Comparison of ENCODE assay signal across 8 mouse cellular contexts in genomic region chr8:77549121-77549706, GRCm38 (mm10). TPM values are rescaled to one million over a fixed set of nuclear protein-coding genes. Genes with fewer than 3 reads are reported as not detected.
DNase-seq lines count a peak whose midpoint lies in the region; ATAC-seq and TF ChIP-seq lines count a peak whose summit lies in the region.

TSS of gene Prmt9 (plus strand) at chr8:77549397.

- H3K36me3 ChIP-seq in G1E (replicated peaks) = peaks cover 32% of the 10 kb centered on the region
- peaks cover 12% of the 10 kb centered on the region for H3K36me3 ChIP-seq in forebrain, postnatal 0 days (ENCODE audit: insufficient read depth)
- peaks cover 27% of the 10 kb centered on the region for H3K36me3 ChIP-seq in lung, embryonic 15.5 days

- H3K4me2 ChIP-seq in forebrain, postnatal 0 days (ENCODE audit: low read depth) = peak within 1 kb of the TSS; percentile 67
- peak within 1 kb of the TSS; percentile 60 for H3K4me2 ChIP-seq in lung, embryonic 15.5 days

- WGBS in forebrain, postnatal 0 days = 2% methylated on average over 42 of the region's 42 CpGs
- WGBS in lung, embryonic 15.5 days = 3% methylated on average over 42 of the region's 42 CpGs

- peak; percentile 58; the same call in 1 of the 2 replicates for ATAC-seq in G1E (ENCODE audit: extremely low read depth, insufficient number of reproducible peaks, low FRiP score, poor library complexity, severe bottlenecking)
- peak; percentile 97 for ATAC-seq in forebrain, postnatal 0 days
- ATAC-seq in lung, embryonic 15.5 days (ENCODE audit: borderline replicate concordance, extremely low read depth, low FRiP score, low TSS enrichment) = peak; percentile 97

- no peak for TF ChIP-seq CTCF in G1E (IDR thresholded peaks at IDR 0.05; ENCODE audit: low read depth, low read length)
- no peak; the same call in 1 of the 2 replicates for TF ChIP-seq CTCF in forebrain, postnatal 0 days (IDR thresholded peaks at IDR 0.05; ENCODE audit: low read depth)

- peaks cover 37% of the 10 kb centered on the region for H3K4me1 ChIP-seq in G1E (ENCODE audit: insufficient read depth, low read depth, low read length)
- no peaks in the 10 kb centered on the region for H3K4me1 ChIP-seq in forebrain, postnatal 0 days (ENCODE audit: insufficient read depth)
- H3K4me1 ChIP-seq in lung, embryonic 15.5 days = peaks cover 4% of the 10 kb centered on the region; the same call in 1 of the 2 replicates

- H3K9me3 ChIP-seq in G1E (replicated peaks) = peaks cover 13% of the 10 kb centered on the region
- no peaks in the 10 kb centered on the region for H3K9me3 ChIP-seq in forebrain, postnatal 0 days (ENCODE audit: low read length)
- no peaks in the 10 kb centered on the region for H3K9me3 ChIP-seq in lung, embryonic 15.5 days

- H3K9ac ChIP-seq in forebrain, postnatal 0 days = peak within 1 kb of the TSS; percentile 77
- peak within 1 kb of the TSS; percentile 94 for H3K9ac ChIP-seq in lung, embryonic 15.5 days

- peak; percentile 88 for DNase-seq in G1E (ENCODE audit: low spot score)
- peak; percentile 86 to 94 for DNase-seq in cerebellum, adult 18-20 months
- peak; percentile 96 for DNase-seq in forebrain, postnatal 0 days
- DNase-seq in heart, postnatal 4 days = peak; percentile 97
- peak; percentile 86 to 94 for DNase-seq in layer of hippocampus, adult 8-10 months (ENCODE audit: low spot score in 2 of 2)
- peak; percentile 86 for DNase-seq in ovary, adult 18-20 months (ENCODE audit: low spot score)
- DNase-seq in thymus, postnatal 0 days (ENCODE audit: low spot score) = peak; percentile 92

- peak within 1 kb of the TSS; percentile 69 for H3K27ac ChIP-seq in forebrain, postnatal 0 days (ENCODE audit: low read depth, low read length)
- H3K27ac ChIP-seq in lung, embryonic 15.5 days = peak within 1 kb of the TSS; percentile 83

- H3K4me3 ChIP-seq in G1E (ENCODE audit: low read depth, low read length) = peak within 1 kb of the TSS; percentile 93
- H3K4me3 ChIP-seq in forebrain, postnatal 0 days (ENCODE audit: low read depth, low read length) = peak within 1 kb of the TSS; percentile 67
- peak within 1 kb of the TSS; percentile 79 for H3K4me3 ChIP-seq in lung, embryonic 15.5 days

- no peaks in the 10 kb centered on the region for H3K27me3 ChIP-seq in G1E (ENCODE audit: insufficient read depth, low read length)
- no peaks in the 10 kb centered on the region for H3K27me3 ChIP-seq in forebrain, postnatal 0 days (ENCODE audit: insufficient read depth, low read length)
- H3K27me3 ChIP-seq in lung, embryonic 15.5 days = no peaks in the 10 kb centered on the region

RNA-seq across cellular contexts. Expression of gene Prmt9, which starts in this region (rescaled TPM):
- total RNA-seq in G1E (2014; fragmentation: Nextera tagmentation) = 30.6 and 34.9 TPM in 2 replicates
- 35.5 and 36.8 TPM in 2 replicates for total RNA-seq in G1E (2017)
- 5.5 and 6.2 TPM in 2 replicates for polyA plus RNA-seq in G1E (2012)
- total RNA-seq in forebrain, postnatal 0 days (2014; rRNA removed) = 29.5 and 30.2 TPM in 2 replicates
- polyA plus RNA-seq in forebrain, postnatal 0 days (2015; fragmentation: Nextera tagmentation; extraction: Ambion mirVana) = 18.5 and 21.0 TPM in 2 replicates
- total RNA-seq in heart, postnatal 4 days (2021) = 10 to 100 TPM; 14.1 to 15.5 TPM
- total RNA-seq in layer of hippocampus, adult 8-10 months (2022) = 10 to 100 TPM; 19.8 to 21.5 (median 20.9) TPM
- polyA plus RNA-seq in lung, embryonic 15.5 days (2015; fragmentation: Nextera tagmentation; extraction: Ambion mirVana) = 18.0 and 19.5 TPM in 2 replicates
- 23.8 and 25.8 TPM in 2 replicates for polyA plus RNA-seq in thymus, postnatal 0 days (2015; fragmentation: Nextera tagmentation; extraction: Ambion mirVana)

Comparison
In these comparisons a context has a peak if more than half of its experiments do, and no peak if none do; other contexts are left out.
1. Peak in every context shown above with its lines: DNase-seq, ATAC-seq, H3K4me3 ChIP-seq and H3K27ac ChIP-seq.